ENCODE assay signal across 21 mouse cellular contexts in genomic region chr1:181512430-181513129, GRCm38 (mm10). TPM values are rescaled to one million over a fixed set of nuclear protein-coding genes. Genes with fewer than 3 reads are reported as not detected.
"Had no signal": no experiment of that assay in that cellular context is flagged by ENCODE, and none has a peak within 500 bp of the region (broad histone marks: within the 10 kb centered on the region; RNA-seq: fewer than 3 reads in every experiment).

No protein-coding gene starts in this region.

- H3K4me2 ChIP-seq: limb, embryonic 13.5 days; liver, embryonic 12.5 days; liver, embryonic 15.5 days; midbrain, embryonic 12.5 days; midbrain, embryonic 15.5 days; neural tube, embryonic 13.5 days; stomach, embryonic 15.5 days had no signal

- H3K27ac ChIP-seq: kidney, postnatal 0 days; layer of hippocampus, adult 2 months; limb, embryonic 13.5 days; liver, embryonic 12.5 days; liver, embryonic 15.5 days; midbrain, embryonic 12.5 days; midbrain, embryonic 15.5 days; neural tube, embryonic 13.5 days; stomach, embryonic 15.5 days had no signal

- H3K9ac ChIP-seq: limb, embryonic 13.5 days; liver, embryonic 12.5 days; liver, embryonic 15.5 days; midbrain, embryonic 12.5 days; midbrain, embryonic 15.5 days; neural tube, embryonic 13.5 days; stomach, embryonic 15.5 days had no signal

- DNase-seq: kidney, adult 2 months; layer of hippocampus, adult 9-11 months; liver; retina, postnatal 1 day; right cerebral cortex, postnatal 25 days; spleen, adult 18-20 months; thymus, postnatal 25 days had no signal

- H3K36me3 ChIP-seq: limb, embryonic 10.5 days; limb, embryonic 13.5 days; liver, embryonic 12.5 days; liver, embryonic 15.5 days; midbrain, embryonic 12.5 days; midbrain, embryonic 15.5 days; neural tube, embryonic 13.5 days; stomach, embryonic 15.5 days had no signal

- H3K9me3 ChIP-seq: limb, embryonic 10.5 days; limb, embryonic 13.5 days; liver, embryonic 12.5 days; liver, embryonic 15.5 days; midbrain, embryonic 12.5 days; midbrain, embryonic 15.5 days; neural tube, embryonic 13.5 days; stomach, embryonic 15.5 days had no signal

- ATAC-seq: intestine, postnatal 0 days; liver, embryonic 12.5 days; midbrain, embryonic 15.5 days had no signal

- H3K27me3 ChIP-seq: limb, embryonic 13.5 days; liver, embryonic 15.5 days; midbrain, embryonic 12.5 days; midbrain, embryonic 15.5 days; neural tube, embryonic 13.5 days; stomach, embryonic 15.5 days had no signal

- H3K4me1 ChIP-seq: liver, embryonic 12.5 days; liver, embryonic 15.5 days; midbrain, embryonic 12.5 days; midbrain, embryonic 15.5 days; neural tube, embryonic 13.5 days; stomach, embryonic 15.5 days had no signal

- H3K4me3 ChIP-seq: layer of hippocampus, adult 2 months; limb, embryonic 10.5 days; limb, embryonic 13.5 days; liver, embryonic 12.5 days; liver, embryonic 15.5 days; midbrain, embryonic 12.5 days; midbrain, embryonic 15.5 days; neural tube, embryonic 13.5 days; stomach, embryonic 15.5 days had no signal

RNA-seq across cellular contexts. Expression of gene Ccdc121, which starts 1.3 kb away (rescaled TPM):
- total RNA-seq: megakaryocyte progenitor cell, adult 5-6 weeks; neutrophil, adult 5-6 weeks had no signal
- polyA plus RNA-seq: intestine, postnatal 0 days; kidney, adult 2 months; large intestine, adult 2 months; limb, embryonic 10.5 days; liver, embryonic 12.5 days; liver, embryonic 15.5 days; midbrain, embryonic 15.5 days; neural tube, embryonic 13.5 days; stomach, embryonic 15.5 days had no signal
